Mouse (Mus musculus): ENCODE results near the gene Lsm2.
A peak's percentile ranks its signal among the peaks of the same experiment; 100 is the strongest.
"Not testable (repeated sequence)": the region's sequence is repeated elsewhere in the genome, so short reads cannot be mapped to it uniquely, and the experiment has no call there.

Lsm2 gene

GRCm38 (mm10) chr17:34984218-34984617 lies 2.6 kb downstream of the Lsm2 start:
- peak; percentile 62 for DNase-seq (ENCODE audit: low spot score)

- DNase-seq (ENCODE audit: low spot score): no peak
Measured at GRCm38 (mm10) chr17:34994751-34995150, 13.1 kb downstream of the Lsm2 start.

DNA sequence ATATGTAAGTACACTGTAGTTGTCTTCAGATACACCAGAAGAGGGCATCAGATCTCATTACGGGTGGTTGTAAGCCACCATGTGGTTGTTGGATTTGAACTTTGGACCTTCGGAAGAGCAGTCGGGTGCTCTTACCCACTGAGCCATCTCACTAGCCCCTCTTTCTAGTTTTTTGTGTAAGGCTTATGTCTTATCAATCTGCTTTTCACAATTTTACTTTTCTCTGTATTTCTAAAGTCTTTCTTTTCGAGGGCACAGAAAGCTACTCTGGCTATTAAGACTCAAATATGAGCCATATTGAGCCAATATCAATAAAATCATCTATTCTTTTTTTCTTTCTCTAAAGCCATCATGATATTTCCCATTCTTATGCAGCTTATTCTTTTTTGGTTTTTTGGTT lies 13.5 kb downstream of the Lsm2 start:
- DNase-seq (ENCODE audit: low spot score): not testable (repeated sequence)

GRCm38 (mm10) chr17:34995927-34996326 lies 14.3 kb downstream of the Lsm2 start:
- not testable (repeated sequence) for DNase-seq (ENCODE audit: low spot score)

DNA sequence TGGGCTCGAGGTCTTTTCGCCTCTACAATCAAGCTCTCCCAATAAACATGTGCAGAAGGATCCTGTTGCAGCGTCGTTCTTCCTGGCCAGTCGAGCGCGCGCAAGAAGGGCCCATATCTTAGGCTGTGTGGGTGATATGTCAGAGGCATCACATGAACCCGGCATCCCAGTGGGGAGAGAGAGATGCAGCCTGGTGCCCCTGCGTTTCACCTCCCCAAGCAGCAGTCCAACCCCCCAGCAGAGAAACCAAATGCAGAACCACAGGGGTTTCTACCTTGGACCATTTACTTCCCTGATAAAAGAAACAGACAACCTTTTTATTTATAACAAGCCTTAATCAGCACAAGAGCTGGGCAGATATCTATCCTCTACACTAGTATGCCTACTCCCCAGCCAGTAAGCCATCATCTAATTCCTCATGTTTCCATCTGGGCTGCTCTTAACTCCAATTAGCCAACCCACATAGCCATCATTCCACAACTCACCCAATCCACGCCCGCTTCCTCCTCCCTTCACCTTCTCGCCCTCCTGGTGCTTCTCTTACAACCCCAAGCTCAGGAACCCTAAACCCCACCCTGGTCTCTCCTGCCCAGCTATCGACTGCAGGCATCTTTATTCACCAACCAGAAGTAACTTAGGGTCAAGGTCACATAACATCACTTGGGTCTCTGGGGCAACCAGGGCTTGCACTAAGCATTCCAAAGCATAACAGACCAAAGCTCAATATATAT lies 14.9 kb downstream of the Lsm2 start:
- DNase-seq (ENCODE audit: low spot score): no peak

DNA sequence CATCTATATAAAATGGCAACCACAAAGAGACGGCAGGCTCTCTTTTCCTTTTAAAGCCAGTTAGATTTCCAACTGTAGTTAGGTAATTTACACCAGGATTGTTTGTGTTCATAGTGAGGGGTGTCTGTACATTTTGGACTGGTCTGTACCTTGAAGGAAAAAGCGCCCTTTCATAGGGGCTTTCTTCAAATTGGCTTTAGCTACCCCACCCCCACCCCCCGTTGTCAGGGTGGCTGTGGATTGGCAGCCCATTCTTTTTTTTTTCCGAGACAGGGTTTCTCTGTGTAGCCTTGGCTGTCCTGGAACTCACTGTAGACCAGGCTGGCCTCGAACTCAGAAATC lies 15.5 kb downstream of the Lsm2 start:
- no peak for DNase-seq (ENCODE audit: low spot score)

DNA sequence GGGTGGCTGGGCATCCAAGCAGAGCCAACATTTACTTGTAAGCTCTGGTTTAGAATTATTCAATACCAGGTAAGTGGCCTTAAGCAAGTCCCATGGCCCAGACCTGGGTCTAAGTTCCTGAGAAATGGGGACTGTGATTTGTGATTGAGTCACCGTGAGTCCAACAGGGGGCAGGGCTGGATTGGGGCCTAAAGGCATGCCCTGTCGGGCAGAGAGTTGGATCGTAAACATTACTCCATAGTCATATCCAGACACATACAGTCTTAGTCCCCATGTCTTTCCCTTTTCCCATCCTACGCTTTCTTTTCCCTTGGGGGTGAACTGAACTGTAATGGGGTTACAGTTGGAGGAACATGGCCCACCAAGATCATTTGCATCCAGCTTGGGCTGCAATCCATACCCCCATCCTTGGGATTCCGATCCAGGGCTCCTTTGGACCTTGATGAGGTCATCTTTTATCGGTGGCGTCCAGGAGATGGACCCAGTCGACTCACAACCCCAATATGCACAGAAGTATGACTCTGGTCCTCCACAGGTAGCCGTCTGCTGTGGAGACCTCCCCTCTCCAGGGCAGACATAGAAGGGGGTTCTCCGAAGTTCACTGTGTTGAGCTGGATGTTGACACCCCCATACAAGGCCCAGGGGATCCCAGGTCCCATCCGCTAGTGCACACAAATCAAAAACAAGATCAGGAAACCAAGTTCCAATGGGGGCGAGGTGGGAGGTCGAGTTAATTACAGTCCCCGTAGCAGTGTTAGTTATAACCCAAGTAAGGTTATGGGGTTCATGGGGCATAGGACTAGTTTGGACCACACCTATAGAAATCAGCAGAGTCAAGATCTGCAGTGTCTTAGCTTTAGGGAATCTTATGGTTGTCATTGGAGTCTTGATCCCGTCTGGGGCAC lies 17.1 kb downstream of the Lsm2 start:
- no peak for DNase-seq (ENCODE audit: low spot score)

DNA sequence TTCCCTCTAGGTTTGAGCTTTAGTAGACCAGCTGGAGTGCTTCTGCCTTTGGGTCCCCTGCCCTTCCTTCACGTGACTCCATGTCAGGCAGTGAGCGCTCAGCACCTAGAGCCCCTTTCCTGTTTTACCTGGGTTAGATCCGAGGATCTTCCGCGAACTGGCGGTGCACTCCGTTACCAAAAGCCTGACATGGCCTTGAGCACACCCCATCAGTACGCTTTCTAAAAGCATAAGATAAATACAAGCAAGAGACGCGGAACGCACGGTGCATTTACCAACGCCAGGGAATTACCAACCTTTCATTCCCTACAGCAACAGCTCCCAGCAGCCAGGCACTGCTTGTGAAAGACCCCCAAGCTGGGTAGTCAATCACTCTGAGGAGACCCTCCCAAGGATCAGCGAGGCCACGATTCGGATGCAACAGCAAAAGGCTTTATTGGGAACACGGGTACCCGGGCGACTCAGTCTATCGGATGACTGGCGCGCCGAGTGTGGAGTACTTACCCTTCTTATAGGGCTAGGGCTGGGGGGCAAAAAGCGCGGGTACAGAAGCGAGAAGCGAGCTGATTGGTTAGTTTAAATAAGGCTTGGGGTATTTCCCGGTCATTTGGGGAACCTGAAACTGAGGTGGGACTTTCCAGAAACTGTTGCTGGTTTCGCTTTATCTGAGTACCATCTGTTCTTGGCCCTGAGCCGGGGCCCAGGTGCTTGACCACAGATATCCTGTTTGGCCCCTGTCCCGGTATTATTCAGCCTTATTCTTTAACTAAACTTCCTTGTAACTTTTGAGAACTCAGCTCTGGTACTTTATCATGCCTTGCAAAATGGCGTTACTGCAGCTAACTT lies 18.4 kb downstream of the Lsm2 start:
- DNase-seq (ENCODE audit: low spot score): peak; percentile 24

GRCm38 (mm10) chr17:35000717-35001451 lies 19.2 kb downstream of the Lsm2 start, which contains the start of gene Vars:
Gene Vars, plus strand, starts transcription at chr17:35000987.
- DNase-seq (ENCODE audit: low spot score): peak; percentile 95

DNA sequence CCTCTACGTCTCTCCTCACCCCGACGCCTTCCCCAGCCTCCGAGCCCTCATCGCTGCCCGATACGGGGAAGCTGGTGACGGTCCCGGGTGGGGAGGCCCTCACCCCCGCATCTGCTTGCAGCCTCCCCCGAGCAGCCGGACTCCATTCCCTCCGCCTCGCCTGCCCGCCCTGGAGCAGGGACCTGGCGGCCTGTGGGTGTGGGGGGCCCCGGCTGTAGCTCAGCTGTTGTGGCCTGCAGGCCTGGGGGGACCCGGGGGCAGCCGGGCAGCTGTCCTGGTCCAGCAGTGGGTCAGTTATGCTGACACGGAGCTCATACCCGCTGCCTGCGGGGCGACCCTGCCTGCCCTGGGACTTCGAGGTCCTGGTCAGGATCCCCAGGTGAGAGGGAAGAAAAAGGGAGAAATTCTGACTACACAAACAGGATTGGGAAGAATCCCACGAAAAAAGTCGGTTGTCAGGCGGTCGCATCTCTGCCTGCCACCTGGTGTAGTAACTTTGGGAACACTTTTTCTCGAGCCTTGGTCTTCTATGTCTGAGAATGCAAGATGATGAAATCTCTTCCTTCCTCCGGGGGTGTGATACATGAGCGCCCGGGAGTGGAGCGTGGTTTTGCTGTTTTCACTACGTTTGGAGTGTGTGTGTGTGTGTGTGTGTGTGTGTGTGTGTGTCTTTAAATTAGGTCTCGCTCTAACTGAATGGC lies 19.9 kb downstream of the Lsm2 start:
- no peak for DNase-seq (ENCODE audit: low spot score)

GRCm38 (mm10) chr17:35002153-35002865 lies 20.6 kb downstream of the Lsm2 start:
- peak; percentile 24 for DNase-seq (ENCODE audit: low spot score)

- no peak for DNase-seq (ENCODE audit: low spot score)
Measured at GRCm38 (mm10) chr17:35003022-35003838, 21.6 kb downstream of the Lsm2 start.

DNA sequence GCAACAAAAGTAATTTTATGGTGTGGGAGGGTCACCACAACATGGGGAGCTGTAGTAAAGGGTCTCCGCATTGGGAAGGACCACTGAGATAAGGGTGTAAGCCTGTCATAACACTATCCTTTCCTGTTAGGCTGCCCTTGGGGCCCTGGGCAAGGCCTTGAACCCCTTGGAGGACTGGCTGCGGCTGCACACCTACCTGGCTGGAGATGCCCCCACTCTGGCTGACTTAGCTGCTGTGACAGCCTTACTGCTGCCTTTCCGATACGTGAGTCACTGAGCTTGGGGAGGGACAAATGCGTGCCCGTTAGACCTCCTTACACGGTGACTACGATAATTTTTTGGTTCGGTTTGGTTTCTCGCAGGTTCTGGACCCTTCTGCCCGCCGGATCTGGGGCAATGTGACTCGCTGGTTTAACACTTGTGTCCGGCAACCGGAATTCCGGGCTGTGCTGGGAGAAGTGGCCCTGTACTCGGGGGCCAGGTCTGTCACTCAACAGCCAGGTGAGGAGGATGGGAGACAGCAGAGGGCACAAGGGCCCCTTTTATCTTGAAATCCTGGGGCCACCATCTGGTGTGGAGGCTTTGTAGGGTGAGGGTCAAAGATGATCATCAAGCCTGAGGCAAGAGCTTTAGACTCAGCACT lies 22.5 kb downstream of the Lsm2 start:
- DNase-seq (ENCODE audit: low spot score): no peak

GRCm38 (mm10) chr17:35005158-35005557 lies 23.5 kb downstream of the Lsm2 start:
- DNase-seq (ENCODE audit: low spot score): no peak

DNA sequence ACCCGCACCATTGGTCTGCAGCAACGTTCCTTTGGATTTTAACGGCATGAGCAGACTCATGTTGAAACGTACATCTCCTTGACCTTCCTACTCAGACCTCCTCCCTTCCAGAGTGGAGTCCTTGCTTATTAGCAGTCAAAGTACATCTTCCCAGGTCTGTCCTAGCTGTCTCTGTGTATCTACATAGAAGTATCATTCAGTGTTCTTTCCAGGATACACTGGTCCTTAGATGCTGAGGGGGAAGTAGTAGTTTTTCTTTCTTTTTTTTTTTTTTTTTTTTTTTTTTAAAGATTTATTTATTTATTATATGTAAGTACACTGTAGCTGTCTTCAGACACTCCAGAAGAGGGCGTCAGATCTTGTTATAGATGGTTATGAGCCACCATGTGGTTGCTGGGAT lies 24.2 kb downstream of the Lsm2 start:
- DNase-seq (ENCODE audit: low spot score): not testable (repeated sequence)

DNA sequence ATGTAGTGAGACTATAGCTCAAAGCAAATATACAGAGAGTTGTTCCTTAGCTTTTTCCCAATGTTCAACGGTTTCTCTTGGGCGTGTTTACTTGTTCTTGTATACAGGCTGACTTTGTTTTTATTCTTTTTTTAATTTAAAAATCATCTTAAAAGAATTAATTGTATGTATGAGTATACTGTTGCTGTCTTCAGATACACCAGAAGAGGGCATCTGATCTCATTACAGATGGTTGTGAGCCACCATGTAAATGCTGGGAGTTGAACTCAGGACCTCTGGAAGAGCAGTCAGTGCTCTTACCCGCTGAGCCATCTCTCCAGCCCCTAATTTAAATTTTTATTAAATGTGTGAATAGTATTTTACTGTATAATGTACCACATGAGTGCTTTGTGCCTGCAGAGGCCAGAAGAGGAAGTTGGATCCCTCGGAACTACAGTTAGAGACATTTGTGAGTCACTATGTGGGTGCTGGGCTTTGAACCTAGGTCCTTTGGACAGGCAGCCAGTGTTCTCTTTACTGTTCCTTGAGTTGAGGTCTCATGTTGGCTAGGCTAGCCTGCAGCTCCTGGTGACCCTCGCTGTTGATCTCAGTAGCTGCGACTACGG lies 25.8 kb downstream of the Lsm2 start:
- DNase-seq (ENCODE audit: low spot score): no peak

GRCm38 (mm10) chr17:35009586-35009985 lies 27.9 kb downstream of the Lsm2 start:
- no peak for DNase-seq (ENCODE audit: low spot score)

DNA sequence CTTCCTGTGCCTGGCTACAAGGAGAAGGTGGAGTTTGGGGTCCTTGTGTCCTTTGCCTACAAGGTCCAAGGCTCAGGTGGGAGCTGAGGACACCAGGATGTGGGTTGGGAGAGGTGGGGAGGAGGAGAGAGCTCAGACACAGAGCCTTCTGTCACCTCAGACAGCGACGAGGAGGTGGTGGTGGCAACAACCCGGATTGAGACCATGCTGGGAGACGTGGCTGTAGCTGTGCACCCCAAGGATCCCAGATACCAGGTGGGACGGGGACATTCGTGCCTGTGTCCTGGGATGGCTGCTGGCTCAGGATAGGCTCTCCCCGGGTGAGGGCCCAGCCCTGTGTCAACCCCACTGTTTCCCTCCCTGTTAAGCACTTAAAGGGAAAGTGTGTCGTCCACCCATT lies 29.8 kb downstream of the Lsm2 start:
- DNase-seq (ENCODE audit: low spot score): no peak

GRCm38 (mm10) chr17:35012430-35012829 lies 30.8 kb downstream of the Lsm2 start:
- DNase-seq (ENCODE audit: low spot score): no peak

Data from embryo, embryonic 10 days (tissue).